Mouse (Mus musculus) lung, adult 2 months (tissue): ENCODE measurements at regions not wholly inside any gene's neighbourhood (a gene's known extent, or its start where the extent isn't known, plus 50 kb on each side); places are given as distances from the start of the nearest gene placed in this dataset.
"Not testable (repeated sequence)": the region's sequence is repeated elsewhere in the genome, so short reads cannot be mapped to it uniquely, and the experiment has no call there.

ENCODE experiments used
- CTCF ChIP-seq: fragments of 200-500 bp; IDR thresholded peaks from 2 replicates; pipeline ENCODE4 v1.5.1; 2011; ENCODE audit warnings: mild to moderate bottlenecking, low read length, control low read depth; ENCODE audit not compliant: insufficient read depth
- POLR2A ChIP-seq: fragments of 200-500 bp; IDR thresholded peaks from 2 replicates; pipeline ENCODE4 v1.6.1; 2011; ENCODE audit warnings: low read depth, mild to moderate bottlenecking, control low read depth, low read length, borderline replicate concordance; ENCODE audit errors: extremely low read depth

DNA sequence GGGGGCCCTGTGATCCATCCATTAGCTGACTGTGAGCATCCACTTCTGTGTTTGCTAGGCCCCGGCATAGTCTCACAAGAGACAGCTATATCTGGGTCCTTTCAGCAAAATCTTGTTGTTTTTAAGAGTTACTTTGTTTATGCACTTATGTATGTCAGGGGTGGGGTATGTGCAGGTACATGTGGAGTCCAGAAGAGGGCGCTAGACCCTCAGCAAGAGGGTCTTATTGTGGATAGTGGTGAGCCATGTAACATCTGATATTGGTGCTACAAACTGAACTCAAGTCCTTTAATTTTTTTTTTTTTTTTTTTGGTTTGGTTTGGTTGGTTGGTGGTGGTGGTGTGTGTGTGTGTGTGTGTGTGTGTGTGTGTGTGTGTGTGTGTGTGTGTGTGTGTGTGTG is 268.7 kb downstream of the Lpin1 start:
- TF ChIP-seq POLR2A, CTCF: not testable (repeated sequence)
